Mouse (Mus musculus) cerebellum, postnatal 36 days (tissue): ENCODE results near the gene Grcc10.
A peak's percentile ranks its signal among the peaks of the same experiment; 100 is the strongest.

Experiments used
- DNase-seq, 2 experiments: peaks; one replicate each; pipeline ENCODE4 v3.0.0; 2021 to 2022; ENCODE audit warnings: mixed read lengths in 2 of 2

The Grcc10 gene

DNA sequence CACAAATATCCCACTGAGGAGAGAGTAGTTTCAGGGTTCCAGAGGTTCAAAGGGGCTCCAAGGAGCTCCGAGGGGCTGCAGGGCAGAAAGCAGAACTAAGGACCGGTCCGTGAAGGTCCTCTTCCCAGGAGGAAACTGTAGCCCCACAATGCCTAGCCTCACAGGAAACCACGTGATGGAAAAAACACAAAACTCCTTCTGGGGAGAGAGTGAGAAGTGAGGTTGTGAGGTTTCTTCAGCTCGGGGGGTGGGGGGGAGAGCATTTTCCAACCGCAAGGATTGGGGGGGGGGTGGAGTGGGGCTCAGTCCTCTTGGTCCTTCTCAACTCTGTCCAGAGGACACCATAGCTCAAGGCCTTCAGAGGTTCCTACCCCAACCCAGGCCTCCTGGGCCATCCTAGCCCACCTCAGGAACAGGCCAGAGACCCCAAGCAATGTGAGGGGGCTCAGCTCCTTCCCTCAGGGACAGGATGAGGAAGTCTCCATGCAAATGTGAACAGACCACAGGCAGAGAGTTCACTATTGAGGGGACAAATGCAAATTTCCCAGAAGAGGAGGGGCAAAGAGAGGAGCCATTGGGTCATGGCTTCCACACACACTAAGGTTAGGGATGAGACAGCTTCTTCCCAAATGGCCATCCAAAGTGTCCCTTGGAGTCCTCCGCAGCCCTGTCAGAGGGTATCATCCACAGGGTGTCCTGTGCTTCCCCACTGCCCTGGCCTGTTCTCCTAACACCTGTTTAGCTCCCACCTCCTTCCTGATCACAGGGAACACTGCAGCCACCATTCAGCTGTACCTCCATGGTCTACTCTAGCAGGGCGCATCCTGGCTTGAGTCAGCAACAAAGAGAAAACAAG, 11.1 kb downstream of the Grcc10 start:
- no peak for DNase-seq

DNA sequence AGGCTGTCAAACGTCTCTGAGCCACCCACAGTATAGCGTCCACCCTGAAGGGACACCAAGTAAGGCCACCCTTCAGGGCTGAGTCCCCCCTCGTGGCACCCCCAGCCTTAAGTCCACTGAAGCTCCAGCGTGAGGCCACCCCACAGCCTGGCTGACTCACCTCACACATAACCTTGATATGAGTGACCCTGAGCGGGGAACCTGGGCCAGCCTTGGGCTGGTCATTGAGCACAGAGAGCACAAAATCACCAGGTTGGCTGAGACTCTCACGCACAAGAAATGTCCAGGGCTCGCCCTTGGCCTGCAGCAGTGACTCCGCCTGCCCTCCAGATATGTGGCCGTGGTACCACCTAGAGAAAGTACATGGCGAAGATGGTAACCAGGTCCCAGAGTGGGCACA, 12.6 kb downstream of the Grcc10 start:
- DNase-seq, result no peak

DNA sequence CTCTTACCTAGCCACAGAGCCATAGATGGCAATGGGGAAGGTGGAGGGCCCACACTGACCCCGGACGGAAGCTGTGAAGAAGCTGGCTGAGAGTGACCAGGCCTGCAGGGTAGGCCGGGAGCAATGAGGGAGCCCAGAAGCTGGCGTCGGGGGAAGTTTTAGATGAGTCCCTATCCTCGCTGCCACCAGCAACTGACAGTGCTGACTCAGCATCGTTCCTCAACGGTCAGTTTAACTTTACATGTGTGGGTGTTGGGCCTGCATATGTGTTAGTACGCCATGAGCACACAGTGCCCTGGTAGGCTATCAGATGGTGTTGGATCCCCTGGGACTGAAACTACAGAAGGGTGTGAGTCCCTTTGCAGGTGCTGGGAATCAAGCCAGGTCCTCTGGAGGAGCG, 16.7 kb downstream of the Grcc10 start:
- no peak for DNase-seq

DNA sequence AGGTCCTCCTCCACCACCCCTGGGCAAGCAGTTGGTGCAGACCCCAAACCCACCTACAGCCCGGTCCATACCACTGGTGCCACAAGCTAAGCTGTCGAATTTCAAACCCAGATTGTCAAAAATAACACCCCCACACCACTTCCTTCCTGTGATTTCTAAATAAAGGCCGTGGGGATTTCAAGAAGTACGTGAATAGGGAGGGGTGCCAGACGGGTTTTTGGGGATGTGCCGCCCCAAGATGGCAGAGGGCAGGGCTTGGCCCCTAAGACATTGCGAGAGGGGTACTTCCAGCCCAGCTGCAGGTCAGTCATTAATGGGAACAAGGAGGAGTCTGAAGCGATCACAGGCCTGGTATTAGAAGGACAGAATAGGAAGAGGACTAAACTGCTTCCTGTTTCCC, 17.6 kb downstream of the Grcc10 start:
- DNase-seq, result no peak

DNA sequence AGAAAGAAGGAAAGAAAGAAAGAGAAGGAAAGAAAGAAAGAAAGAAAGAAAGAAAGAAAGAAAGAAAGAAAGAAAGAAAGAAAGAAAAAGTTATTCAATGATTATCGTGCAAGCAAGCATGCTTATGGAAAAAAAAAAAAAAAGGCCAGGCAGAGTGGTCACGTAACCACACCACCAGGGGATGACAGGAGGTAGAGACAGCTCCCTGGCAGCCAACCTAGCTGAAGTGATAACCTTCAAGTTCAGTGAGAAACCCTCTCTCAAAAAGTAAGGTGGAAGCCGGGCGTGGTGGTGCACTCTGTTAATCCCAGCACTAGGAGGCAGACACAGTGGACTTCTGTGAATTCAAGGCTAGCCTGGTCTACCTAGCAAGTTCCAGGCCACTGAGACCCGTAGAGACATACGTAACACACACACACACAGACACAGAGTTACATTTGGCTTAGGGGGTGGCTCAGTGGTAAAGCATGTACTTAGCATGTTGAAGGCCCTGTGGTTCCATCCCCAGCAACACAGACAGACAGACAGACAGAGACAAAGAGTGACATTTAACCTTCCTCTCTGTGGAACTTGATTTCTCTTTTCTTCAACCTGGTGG, 18.2 kb downstream of the Grcc10 start:
- no peak for DNase-seq

DNA sequence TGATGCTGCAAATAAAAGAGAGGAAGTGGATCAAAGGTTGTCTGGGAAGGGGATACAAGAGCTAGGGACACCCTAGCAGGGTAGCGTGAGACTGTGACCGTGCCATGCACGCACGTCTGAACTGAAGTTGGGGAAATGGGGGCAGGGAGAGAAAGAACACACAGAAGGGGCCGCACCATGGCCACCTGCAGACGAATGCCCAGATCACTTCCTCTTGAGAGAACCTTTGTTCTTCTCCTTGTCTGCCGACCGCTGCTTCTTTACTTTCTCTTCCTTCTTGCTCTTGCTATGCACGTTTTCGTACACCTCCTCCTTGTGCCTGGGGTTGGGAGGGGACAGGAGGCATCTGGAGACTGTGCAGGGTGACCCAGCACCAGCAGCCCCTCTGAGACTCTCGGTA, 20.3 kb downstream of the Grcc10 start:
- DNase-seq, result no peak

DNA sequence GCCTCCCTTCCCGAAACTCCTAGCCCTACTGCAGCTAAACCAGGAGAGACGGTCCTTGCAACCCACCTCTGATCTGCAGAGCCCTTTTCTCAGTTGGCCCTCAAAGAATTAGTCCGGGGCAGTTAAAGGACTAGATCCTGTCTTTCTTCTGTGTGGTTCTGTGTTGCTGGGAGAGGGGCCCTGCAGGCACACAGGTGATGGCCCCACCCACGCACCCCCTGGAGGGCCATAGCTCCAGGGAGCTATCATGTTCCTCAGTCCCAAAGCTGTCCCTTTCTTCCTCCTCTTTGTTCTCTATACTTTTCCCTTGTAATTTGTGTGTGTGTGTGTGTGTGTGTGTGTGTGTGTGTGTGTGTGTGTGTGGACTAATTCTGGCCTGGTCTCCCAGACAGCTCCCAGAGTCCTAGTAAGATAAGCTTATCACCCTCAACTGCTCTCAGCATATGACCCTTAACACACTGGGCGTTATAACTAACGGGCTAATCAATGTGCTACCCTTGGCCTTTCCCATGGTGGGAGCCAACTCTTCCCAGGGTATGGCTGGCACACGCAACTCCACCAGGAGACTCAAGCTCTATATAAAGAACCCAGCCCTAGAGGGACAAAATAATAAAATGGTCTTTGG, 21.7 kb downstream of the Grcc10 start:
- no peak for DNase-seq

DNA sequence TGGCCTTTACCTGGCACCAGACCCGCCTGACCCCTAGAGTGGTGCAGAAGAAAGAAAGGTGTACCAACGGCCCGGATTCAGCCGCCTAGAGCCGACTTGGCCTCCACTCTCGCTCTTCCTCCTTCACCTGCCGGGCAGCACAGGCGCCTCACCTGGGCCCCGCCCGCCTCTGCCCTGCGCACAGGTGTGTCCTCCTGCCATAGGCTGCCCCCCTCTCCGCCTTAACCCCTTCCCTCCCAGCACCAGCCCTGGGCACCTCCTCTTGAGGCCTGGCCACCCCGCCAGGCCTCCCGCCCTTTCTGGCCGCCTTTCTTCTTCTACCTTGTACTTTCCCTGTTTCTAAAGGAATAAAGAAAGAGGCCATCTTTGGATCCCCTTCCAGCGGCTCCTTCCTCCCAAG, 22.5 kb downstream of the Grcc10 start:
- DNase-seq, result no peak

DNA sequence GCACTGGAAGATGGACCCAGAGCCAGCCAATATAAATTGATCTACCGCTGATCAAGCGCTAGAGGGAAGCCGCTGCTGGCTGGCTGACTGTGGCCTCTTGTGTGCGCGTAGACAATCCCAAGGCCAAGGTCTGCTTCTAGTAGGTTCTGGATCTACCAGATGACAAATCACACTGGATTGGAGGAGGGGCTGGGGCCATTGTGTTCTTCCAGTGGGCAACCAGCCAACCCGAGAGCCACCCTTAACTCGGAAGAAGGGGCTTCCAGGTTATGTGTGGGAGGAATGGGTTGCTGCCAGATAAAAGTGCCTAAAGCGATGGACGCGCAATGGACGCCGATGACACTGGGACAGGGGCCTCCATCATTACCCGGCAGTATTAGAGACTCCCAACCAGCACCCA, 23.2 kb downstream of the Grcc10 start:
- DNase-seq, result no peak

DNA sequence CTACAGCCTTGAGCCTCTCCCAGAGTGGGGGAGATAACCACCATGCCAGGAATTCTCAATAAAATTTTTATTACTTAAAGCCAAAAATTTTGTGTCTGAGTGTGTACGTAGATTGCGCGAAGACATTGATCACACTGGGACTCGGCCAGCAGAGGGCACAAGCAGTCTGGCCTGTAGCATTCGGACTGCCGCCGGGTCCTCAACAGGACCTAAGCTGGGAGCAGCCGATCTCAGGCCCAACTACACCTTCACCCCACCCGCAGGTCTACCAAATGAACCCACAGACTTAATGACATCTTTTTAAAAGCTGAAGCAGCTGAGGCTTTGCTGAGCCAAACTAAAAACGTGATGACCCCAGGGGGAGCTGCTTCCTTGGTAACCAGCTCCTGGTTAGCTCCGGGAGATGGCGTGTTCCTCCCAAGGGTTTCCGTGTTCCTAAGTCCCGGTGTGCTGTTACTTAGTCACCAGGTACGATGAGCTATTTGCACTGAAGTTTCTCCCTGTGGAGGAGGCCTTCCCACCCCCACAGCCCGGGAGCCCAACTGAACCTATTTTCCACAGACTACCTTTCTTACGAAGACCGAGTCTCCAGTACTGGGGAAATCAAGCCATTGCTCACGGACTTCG, 24.2 kb downstream of the Grcc10 start:
- peak; percentile 32 to 42 for DNase-seq

DNA sequence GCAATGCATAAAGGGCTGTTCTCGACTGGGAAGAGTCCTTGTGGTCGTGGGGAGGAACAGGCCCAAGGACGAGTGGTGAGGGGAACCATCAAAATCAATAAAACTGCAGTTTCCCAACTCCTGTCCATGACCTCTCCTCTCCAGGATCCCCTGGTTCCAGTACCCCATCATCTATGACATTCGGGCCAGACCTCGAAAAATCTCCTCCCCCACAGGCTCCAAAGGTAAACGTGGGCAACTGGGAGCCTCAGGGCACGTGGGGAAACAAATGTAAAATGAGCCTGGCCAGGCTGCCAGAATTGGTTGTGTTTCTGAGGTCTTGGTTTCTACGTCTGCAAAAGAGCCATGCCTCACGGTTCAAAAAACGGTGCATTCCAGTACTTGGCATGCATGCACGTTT, 28.3 kb downstream of the Grcc10 start:
- no peak for DNase-seq

DNA sequence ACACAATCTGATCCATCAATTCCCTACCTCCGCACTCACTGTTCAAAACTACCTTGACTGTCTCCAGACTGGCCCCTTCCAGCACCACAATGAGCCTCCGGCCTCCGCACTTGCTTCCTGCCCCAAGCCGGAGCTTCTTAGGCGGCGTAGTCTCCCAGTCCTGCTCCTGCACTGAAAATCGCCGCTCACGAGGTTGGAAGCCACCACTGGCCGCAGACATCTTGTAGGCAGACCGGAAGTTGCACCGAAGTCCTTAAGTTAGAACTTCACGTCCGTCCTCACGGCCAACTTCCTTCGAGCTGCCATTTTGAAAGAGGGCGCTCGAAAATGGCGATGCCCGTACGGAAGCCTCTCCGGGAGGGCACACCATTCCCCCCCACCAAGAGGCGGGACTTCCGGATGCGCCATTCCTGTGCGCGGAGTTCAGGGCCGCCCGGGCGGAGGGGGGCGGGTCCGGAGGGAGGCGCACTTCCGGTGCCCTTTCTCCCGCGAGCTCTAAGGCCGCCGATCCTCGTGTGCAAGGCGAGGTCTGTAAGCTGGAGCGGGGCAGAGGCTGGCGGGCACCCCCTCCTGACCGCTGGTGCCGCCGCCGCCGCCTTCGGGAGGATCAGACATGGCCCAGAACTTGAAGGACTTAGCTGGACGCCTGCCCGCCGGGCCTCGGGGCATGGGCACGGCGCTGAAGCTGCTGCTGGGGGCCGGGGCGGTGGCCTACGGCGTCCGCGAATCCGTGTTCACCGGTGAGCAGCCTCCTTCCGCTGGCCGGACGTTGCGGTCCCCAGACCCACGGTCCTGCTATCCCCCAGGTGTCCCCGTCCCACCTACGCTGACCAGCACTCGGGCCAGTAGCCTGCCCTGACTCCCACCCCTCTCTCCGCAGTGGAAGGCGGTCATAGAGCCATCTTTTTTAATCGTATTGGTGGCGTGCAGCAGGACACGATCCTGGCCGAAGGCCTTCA, 29.1 kb downstream of the Grcc10 start, which contains the start of the genes Emg1 and Phb2:
Emg1 (minus strand) TSS at position 355 of the 959 bp plus-strand sequence.
Phb2 (plus strand) TSS at position 513 of the 959 bp plus-strand sequence.
- peak; percentile 96 to 97 for DNase-seq

DNA sequence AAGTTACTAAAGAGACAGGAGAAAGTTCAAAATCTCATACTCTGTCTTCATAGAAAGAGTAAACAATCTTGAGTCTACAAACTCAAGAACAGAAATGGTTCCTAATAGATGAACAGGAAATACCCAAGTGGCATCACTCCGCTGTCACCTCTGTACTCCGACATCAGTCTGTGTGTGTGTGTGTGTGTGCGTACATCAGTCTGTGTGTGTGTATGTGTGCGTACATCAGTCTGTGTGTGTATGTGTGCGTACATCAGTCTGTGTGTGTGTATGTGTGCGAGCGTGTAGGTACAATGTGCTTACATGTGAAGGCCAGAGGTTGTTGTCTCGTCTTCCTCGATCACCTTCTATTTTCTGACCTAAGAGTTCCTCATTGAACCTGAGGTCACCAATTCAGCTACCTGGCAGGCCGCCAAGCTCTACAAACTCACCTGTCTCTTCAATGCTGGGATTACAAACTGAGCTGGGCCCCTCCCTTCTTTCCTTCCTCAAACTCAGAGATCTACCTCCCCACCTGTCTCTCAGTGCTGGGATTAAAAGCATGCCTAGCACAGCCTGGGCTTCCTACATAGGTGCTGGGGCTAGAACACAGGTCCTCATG, 32.8 kb downstream of the Grcc10 start:
- no peak for DNase-seq

DNA sequence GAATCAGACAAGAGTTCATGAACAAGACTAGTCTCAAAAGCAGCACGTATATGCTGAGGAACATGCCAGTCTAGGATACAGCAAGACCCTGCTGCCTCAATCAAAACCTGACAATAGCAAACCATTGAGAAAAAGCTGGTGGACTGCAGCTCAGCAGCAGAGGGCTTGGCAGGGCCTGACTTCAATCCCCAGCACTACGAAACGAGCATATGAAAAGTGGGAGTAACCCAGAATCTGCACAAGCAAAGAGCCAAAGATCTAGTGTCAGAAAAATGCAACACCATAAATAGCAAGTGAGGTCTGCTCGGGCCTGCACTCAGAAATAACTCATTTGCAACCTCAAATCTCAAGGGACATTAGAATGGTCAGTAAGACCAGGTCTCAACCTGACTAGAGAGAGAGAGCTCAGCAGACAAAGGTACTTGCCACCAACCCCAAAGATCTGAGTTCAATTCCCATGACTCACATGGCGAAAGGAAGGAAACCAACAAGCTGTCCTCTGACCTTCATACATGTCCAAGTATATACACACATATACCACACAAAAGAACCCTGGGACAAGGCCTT, 35.0 kb downstream of the Grcc10 start:
- DNase-seq, result no peak

DNA sequence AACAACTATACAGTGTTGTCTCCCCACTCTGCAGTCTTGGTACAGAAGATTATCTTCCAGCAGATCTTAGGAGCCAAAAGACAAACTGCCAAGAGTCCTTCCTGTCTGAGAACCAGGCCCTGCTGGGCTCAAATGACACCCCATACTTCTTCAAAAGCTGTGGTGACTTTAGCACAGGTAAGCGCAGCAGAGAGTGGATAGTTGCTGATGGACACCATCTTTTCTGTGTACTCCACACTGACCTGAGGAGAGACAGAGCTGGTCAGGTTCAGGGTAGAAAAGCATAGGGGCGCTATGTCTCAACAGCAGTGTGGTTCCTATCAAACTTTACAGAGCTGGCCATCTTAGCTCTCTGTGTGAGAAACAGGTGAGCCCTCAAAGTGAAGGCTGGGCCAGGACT, 36.8 kb downstream of the Grcc10 start:
- DNase-seq, result no peak

DNA sequence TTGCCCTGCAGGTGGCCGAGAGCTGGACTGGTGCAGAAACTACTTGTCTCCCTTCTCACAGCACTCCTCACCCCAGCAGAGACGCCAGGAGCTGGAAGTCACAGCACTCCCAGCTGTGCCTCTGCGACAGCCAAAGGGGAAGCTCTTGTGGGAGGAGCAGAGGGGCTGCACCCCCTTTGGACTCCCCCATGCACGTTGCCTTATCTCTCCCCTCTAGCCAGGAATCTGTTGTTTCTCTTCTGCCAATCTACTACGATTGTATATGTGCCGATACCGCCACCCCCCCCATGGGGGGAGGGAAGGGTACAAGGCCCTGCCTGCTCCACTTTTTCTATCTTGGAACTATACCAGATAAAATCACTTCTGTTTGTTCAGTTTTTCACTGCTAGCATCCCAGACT, 37.4 kb downstream of the Grcc10 start:
- no peak for DNase-seq

DNA sequence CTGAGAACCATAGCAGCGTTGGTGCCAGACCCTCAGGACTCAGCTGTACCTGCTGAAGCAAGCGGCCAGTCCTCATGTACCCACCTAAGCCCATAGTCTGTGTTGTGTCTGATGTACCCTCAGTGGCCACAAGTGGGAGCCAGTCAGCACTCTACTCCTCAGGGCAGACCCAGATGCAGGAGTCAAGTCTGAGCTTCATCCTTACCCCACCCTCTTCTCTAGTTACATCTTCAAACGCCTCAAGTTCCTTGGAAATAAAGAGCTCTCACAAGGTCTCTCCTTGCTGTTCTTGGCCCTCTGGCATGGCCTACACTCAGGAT, 38.4 kb downstream of the Grcc10 start:
- DNase-seq, result peak; percentile 71 to 77

DNA sequence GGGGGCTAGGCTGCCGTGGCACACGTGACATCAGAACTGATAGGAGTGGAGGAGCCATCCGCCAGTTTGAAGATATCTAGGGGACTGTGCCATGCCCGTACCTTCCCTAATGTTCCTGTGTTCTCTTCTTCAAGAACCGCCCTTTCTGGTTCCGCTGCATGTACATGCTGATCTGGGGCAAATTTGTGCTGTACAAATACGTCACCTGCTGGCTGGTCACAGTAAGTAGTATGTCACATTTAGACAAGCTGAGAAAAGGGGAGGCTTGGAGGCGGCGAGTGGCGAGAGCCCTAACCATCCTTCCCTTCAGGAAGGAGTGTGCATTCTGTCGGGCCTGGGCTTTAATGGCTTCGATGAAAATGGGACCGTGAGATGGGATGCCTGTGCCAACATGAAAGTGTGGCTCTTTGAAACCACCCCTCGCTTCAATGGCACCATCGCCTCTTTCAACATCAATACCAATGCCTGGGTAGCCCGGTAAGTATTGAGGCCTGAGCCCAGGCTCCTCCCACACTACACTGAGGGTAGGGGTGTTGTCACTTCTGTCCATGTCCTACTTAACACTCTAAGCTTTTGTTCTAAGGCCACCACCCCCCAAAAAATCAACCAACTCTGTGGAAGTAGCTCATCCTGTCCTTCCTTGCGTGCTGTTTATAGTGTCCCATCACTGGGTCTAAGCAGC, 38.9 kb downstream of the Grcc10 start:
- DNase-seq, result no peak

DNA sequence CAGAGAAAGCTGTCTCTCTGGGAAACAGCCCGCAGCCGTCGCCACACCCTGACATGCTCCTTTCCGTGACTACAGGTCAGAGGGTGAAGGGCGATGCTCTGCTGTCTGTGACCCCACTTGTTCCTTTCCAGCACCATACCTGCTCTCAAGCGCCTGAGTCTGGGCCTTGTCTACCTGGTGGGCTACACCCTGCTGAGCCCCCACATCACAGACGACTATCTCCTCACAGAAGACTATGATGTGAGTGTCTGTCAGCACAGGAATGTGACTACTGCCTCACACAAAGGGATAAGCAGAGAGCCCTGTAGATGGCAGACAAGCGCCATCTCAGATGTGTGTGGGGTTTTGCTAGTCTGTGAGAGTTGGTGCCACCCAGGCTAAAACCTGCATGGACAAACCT, 39.8 kb downstream of the Grcc10 start:
- DNase-seq, result no peak

DNA sequence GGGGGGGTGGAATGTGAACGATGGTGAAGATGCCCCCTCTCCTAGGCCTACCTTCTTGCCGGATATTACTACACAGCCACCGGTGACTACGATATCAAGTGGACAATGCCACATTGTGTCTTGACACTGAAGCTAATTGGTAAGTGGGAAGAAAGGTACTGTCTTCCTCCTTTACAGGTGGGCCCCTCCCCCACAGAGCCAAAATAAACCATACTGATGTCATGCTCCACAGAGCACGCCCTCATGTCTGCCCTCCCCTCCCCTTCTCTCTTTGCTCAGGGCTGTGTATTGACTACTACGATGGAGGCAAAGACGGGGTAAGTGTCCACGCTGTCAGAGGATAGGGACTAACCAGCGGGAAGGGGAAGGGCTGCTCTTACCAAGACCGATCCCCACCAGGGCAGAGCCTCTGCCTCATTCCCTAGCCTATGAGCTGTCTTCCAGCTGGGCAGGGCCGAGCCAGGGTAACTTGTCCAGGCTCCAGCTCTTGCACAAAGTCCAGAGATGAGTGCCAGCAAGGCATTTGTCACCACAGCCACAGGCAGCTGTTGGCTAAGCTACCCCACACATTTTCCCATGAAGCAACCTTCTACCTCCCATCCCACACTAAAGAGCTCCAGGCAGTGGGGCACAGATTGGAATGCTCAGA, 41.1 kb downstream of the Grcc10 start:
- peak in 1 of 2 experiments; percentile 40 for DNase-seq
